Mouse (Mus musculus) forebrain, embryonic 15.5 days (tissue): ENCODE data around the gene Tbc1d21. TPM values are rescaled to one million over a fixed set of nuclear protein-coding genes. Genes with fewer than 3 reads are reported as not detected.

Experiments
- ATAC-seq: fragments of 200-750 bp; cut with Nextera tagmentation; replicated peaks from 2 replicates; pipeline ENCODE4 v1.8.0; 2017; ENCODE audit warnings: mild to moderate bottlenecking, moderate TSS enrichment, moderate library complexity
- H3K27ac ChIP-seq: fragments of 300-500 bp; sonication (generic); replicated peaks from 2 replicates; pipeline ENCODE4 v1.5.1; 2015; ENCODE audit warnings: mild to moderate bottlenecking, inconsistent platforms
- H3K27me3 ChIP-seq: fragments of 300-500 bp; sonication (generic); 2 replicates; pipeline ENCODE4 v1.6.1; 2015; ENCODE audit warnings: inconsistent platforms
- H3K36me3 ChIP-seq: fragments of 300-500 bp; sonication (generic); 2 replicates; pipeline ENCODE4 v1.6.1; 2015; ENCODE audit warnings: mild to moderate bottlenecking, inconsistent platforms
- H3K4me1 ChIP-seq: fragments of 300-500 bp; sonication (generic); 2 replicates; pipeline ENCODE4 v1.6.1; 2015; ENCODE audit warnings: inconsistent platforms
- H3K4me2 ChIP-seq: fragments of 300-500 bp; sonication (generic); replicated peaks from 2 replicates; pipeline ENCODE4 v1.6.1; 2015; ENCODE audit warnings: mild to moderate bottlenecking, inconsistent platforms
- H3K4me3 ChIP-seq: fragments of 300-500 bp; sonication (generic); 2 replicates; pipeline ENCODE4 v1.5.1; 2015; ENCODE audit warnings: mild to moderate bottlenecking, inconsistent platforms
- H3K9ac ChIP-seq: fragments of 300-500 bp; sonication (generic); replicated peaks from 2 replicates; pipeline ENCODE4 v1.6.1; 2015; ENCODE audit warnings: mild to moderate bottlenecking, inconsistent platforms
- H3K9me3 ChIP-seq: fragments of 300-500 bp; sonication (generic); 2 replicates; pipeline ENCODE4 v1.6.1; 2016; ENCODE audit warnings: inconsistent platforms
- WGBS: fragments of 180-500 bp; shearing (Covaris S2); methylation state at CpG from one replicate; pipeline ENCODE4 v1.1.7; 2015; ENCODE audit warnings: mixed read lengths; 5-methylcytosine and 5-hydroxymethylcytosine counted together
- polyA plus RNA-seq: library from polyadenylated mRNA; unstranded; fragments of >200 nt; fragmentation: Nextera tagmentation; extraction: Ambion mirVana; gene quantifications from 2 replicates; pipeline ENCODE4 v1.2.1, GENCODE M21; 2015

Gene Tbc1d21
- polyA plus RNA-seq, 1 experiment from 2014 or later = not detected

GRCm38 (mm10) chr9:58371914-58372313, 1.7 kb upstream of the Tbc1d21 start:
- no peak for ATAC-seq

GRCm38 (mm10) chr9:58369644-58370043, 611 bp downstream of the Tbc1d21 start:
- H3K9ac ChIP-seq = no peak overlapping the region
- H3K36me3 ChIP-seq = no peaks in the 10 kb centered on the region
- no peak for ATAC-seq
- peaks cover 13% of the 10 kb centered on the region for H3K4me1 ChIP-seq
- H3K27me3 ChIP-seq = no peaks in the 10 kb centered on the region
- H3K9me3 ChIP-seq = no peaks in the 10 kb centered on the region
- H3K4me2 ChIP-seq = no peak overlapping the region
- 48% methylated on average over 6 of the region's 6 CpGs for WGBS
- H3K4me3 ChIP-seq = no peak overlapping the region
- no peak overlapping the region for H3K27ac ChIP-seq

More at GRCm38 (mm10) chr9:58371914-58372313, 1.7 kb upstream of the Tbc1d21 start:
- Histone ChIP-seq H3K9me3 (no peaks in the 10 kb centered on the region), H3K36me3 (no peaks in the 10 kb centered on the region), H3K9ac (no peak overlapping the region), H3K4me3 (no peak overlapping the region), H3K27ac (no peak overlapping the region), H3K4me1 (peaks cover 19% of the 10 kb centered on the region), H3K4me2 (no peak overlapping the region), H3K27me3 (no peaks in the 10 kb centered on the region)
- 70% methylated on average over 8 of the region's 8 CpGs for WGBS

- ATAC-seq = no peak
- no peak overlapping the region for H3K4me2 ChIP-seq
- H3K4me3 ChIP-seq = no peak overlapping the region
- no peak overlapping the region for H3K27ac ChIP-seq
- H3K36me3 ChIP-seq = no peaks in the 10 kb centered on the region
- H3K9me3 ChIP-seq = no peaks in the 10 kb centered on the region
- no peak overlapping the region for H3K9ac ChIP-seq
- WGBS = 84% methylated on average over 8 of the region's 8 CpGs
- no peaks in the 10 kb centered on the region for H3K27me3 ChIP-seq
- H3K4me1 ChIP-seq = no peaks in the 10 kb centered on the region
These were observed 5.9 kb downstream of the Tbc1d21 start for GRCm38 (mm10) chr9:58364325-58364724.

- H3K4me3 ChIP-seq = no peak overlapping the region
- no peaks in the 10 kb centered on the region for H3K36me3 ChIP-seq
- WGBS = 83% methylated on average over 7 of the region's 7 CpGs
- no peak for ATAC-seq
- 0 out of 2 replicates have a peak, but pooled peaks cover 3% of the 10 kb centered on the region for H3K4me1 ChIP-seq
- no peak overlapping the region for H3K4me2 ChIP-seq
- no peaks in the 10 kb centered on the region for H3K27me3 ChIP-seq
- H3K9ac ChIP-seq = no peak overlapping the region
- no peaks in the 10 kb centered on the region for H3K9me3 ChIP-seq
- no peak overlapping the region for H3K27ac ChIP-seq
These were observed 8.3 kb downstream of the Tbc1d21 start for GRCm38 (mm10) chr9:58361956-58362355.

- no peaks in the 10 kb centered on the region for H3K9me3 ChIP-seq
- no peak overlapping the region for H3K4me2 ChIP-seq
- ATAC-seq = no peak
- H3K36me3 ChIP-seq = no peaks in the 10 kb centered on the region
- peaks cover 9% of the 10 kb centered on the region for H3K4me1 ChIP-seq
- H3K27ac ChIP-seq = no peak overlapping the region
- H3K9ac ChIP-seq = no peak overlapping the region
- H3K4me3 ChIP-seq = no peak overlapping the region
- H3K27me3 ChIP-seq = no peaks in the 10 kb centered on the region
- 88% methylated on average over 1 of the region's 1 CpGs for WGBS
These were observed 8.9 kb downstream of the Tbc1d21 start for GRCm38 (mm10) chr9:58361373-58361772.

- peak overlapping the region; percentile 80 for H3K27ac ChIP-seq
- H3K4me2 ChIP-seq = peak overlapping the region; percentile 15; the same call in 1 of the 2 replicates
- H3K9me3 ChIP-seq = no peaks in the 10 kb centered on the region
- peak; percentile 74 for ATAC-seq
- no peaks in the 10 kb centered on the region for H3K27me3 ChIP-seq
- no peak overlapping the region for H3K9ac ChIP-seq
- 7% methylated on average over 6 of the region's 6 CpGs for WGBS
- H3K4me3 ChIP-seq = no peak overlapping the region
- H3K36me3 ChIP-seq = no peaks in the 10 kb centered on the region
- peaks cover 30% of the 10 kb centered on the region for H3K4me1 ChIP-seq
These were observed 14.8 kb downstream of the Tbc1d21 start for GRCm38 (mm10) chr9:58355262-58356050.

- Histone ChIP-seq H3K27ac (no peak overlapping the region), H3K4me1 (peaks cover 30% of the 10 kb centered on the region), H3K27me3 (no peaks in the 10 kb centered on the region), H3K4me3 (no peak overlapping the region), H3K4me2 (no peak overlapping the region), H3K9me3 (no peaks in the 10 kb centered on the region), H3K9ac (no peak overlapping the region), H3K36me3 (no peaks in the 10 kb centered on the region)
- ATAC-seq = no peak
- WGBS = 82% methylated on average over 6 of the region's 6 CpGs
These were observed 15.6 kb downstream of the Tbc1d21 start for GRCm38 (mm10) chr9:58354701-58355100.

GRCm38 (mm10) chr9:58353224-58353623, 17.0 kb downstream of the Tbc1d21 start:
- H3K9ac ChIP-seq = no peak overlapping the region
- WGBS = 91% methylated on average over 6 of the region's 6 CpGs

GRCm38 (mm10) chr9:58347795-58348194, 22.5 kb downstream of the Tbc1d21 start:
- Histone ChIP-seq H3K9me3 (no peaks in the 10 kb centered on the region), H3K4me2 (no peak overlapping the region), H3K4me1 (no peaks in the 10 kb centered on the region), H3K36me3 (no peaks in the 10 kb centered on the region), H3K27me3 (no peaks in the 10 kb centered on the region), H3K27ac (no peak overlapping the region), H3K9ac (no peak overlapping the region), H3K4me3 (no peak overlapping the region)
- no peak for ATAC-seq
- WGBS = 86% methylated on average over 6 of the region's 6 CpGs

More at GRCm38 (mm10) chr9:58353224-58353623, 17.0 kb downstream of the Tbc1d21 start:
- Histone ChIP-seq H3K9me3 (no peaks in the 10 kb centered on the region), H3K4me2 (no peak overlapping the region), H3K36me3 (no peaks in the 10 kb centered on the region), H3K27me3 (no peaks in the 10 kb centered on the region), H3K4me1 (peaks cover 30% of the 10 kb centered on the region), H3K4me3 (no peak overlapping the region), H3K27ac (no peak overlapping the region)
- no peak for ATAC-seq

GRCm38 (mm10) chr9:58346498-58346897, 23.8 kb downstream of the Tbc1d21 start:
- H3K36me3 ChIP-seq = no peaks in the 10 kb centered on the region
- H3K9me3 ChIP-seq = no peaks in the 10 kb centered on the region
- H3K27ac ChIP-seq = no peak overlapping the region
- no peaks in the 10 kb centered on the region for H3K27me3 ChIP-seq
- no peak for ATAC-seq
- WGBS = 54% methylated on average over 10 of the region's 10 CpGs
- no peak overlapping the region for H3K4me2 ChIP-seq
- no peaks in the 10 kb centered on the region for H3K4me1 ChIP-seq
- no peak overlapping the region for H3K4me3 ChIP-seq
- H3K9ac ChIP-seq = no peak overlapping the region

GRCm38 (mm10) chr9:58345963-58346362, 24.3 kb downstream of the Tbc1d21 start:
- Histone ChIP-seq H3K27me3 (no peaks in the 10 kb centered on the region), H3K36me3 (no peaks in the 10 kb centered on the region), H3K9me3 (no peaks in the 10 kb centered on the region), H3K4me1 (no peaks in the 10 kb centered on the region), H3K4me3 (no peak overlapping the region), H3K27ac (no peak overlapping the region), H3K9ac (no peak overlapping the region), H3K4me2 (no peak overlapping the region)
- WGBS = 77% methylated on average over 7 of the region's 7 CpGs
- ATAC-seq = no peak

GRCm38 (mm10) chr9:58341795-58342194, 28.5 kb downstream of the Tbc1d21 start:
- Histone ChIP-seq H3K27me3 (no peaks in the 10 kb centered on the region), H3K27ac (no peak overlapping the region), H3K36me3 (no peaks in the 10 kb centered on the region), H3K4me2 (no peak overlapping the region), H3K9me3 (no peaks in the 10 kb centered on the region), H3K4me3 (no peak overlapping the region), H3K9ac (no peak overlapping the region), H3K4me1 (no peaks in the 10 kb centered on the region)
- 98% methylated on average over 1 of the region's 1 CpGs for WGBS
- ATAC-seq = no peak
